Mouse (Mus musculus): ENCODE data around the gene Med13l. TPM values are rescaled to one million over a fixed set of nuclear protein-coding genes. Genes with fewer than 3 reads are reported as not detected.

Med13l gene
- polyA plus RNA-seq, 1 experiment from 2014 or later, result 17.1 TPM

GRCm38 (mm10) chr5:118635476-118636187 is 75.2 kb downstream of the Med13l start:
- Histone ChIP-seq H3K9me3 (no peaks in the 10 kb centered on the region), H3K4me2 (peak overlapping the region; percentile 15; the same call in 1 of the 2 replicates), H3K4me1 (replicated peaks) (peaks cover 44% of the 10 kb centered on the region), H3K4me3 (replicated peaks) (no peak overlapping the region), H3K9ac (replicated peaks) (peak overlapping the region; percentile 28), H3K27me3 (no peaks in the 10 kb centered on the region), H3K36me3 (no peaks in the 10 kb centered on the region), H3K27ac (peak overlapping the region; percentile 72)
- ATAC-seq (ENCODE audit: insufficient number of reproducible peaks, insufficient read depth, low FRiP score, low TSS enrichment, low read depth), result no peak
- WGBS, result 25% methylated on average over 11 of the region's 11 CpGs

DNA sequence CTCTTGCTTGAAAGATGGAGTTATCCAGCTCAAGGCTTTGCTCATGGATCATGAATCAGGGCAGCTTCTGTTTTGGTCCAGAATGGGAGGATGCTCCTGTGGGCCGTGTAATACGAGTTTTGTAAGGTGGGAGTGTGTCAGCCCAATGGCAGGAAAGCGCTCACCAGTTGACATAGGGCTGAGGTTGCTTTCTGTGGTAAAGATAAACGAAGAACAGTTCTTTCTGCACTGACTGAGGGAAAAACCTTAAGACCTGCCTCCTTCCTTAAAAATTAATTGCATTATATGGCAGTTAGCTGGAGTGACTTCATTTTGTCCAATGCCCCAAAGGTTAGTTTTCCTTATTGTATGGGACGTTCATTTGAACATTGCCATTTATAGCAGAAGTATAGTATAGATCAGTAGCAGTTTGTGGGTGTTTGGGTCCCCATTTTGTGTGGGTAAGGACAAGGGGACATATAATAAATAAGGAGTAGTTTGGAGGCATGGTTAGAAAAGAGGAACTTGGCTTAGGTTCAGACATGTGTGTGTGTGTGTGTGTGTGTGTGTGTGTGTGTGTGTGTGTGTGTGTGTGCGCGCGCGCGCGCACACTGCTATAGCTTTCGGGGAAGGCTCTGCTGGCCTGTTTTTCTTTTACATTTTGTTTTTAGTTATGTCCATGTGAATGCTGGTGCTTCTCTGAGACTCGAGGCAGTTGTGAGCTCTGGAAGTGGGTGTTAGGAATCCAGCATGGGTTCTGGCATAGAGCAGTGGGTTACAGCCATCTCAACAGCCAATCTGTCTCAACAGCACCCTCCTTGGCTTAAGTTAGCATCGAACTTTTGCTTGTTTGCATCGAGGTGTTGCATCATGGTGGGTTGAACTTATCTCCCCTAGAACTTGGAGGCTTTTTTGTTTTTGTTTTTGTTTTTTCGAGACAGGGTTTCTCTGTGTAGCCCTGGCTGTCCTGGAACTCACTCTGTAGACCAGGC is 76.2 kb downstream of the Med13l start:
- ATAC-seq (ENCODE audit: insufficient number of reproducible peaks, insufficient read depth, low FRiP score, low TSS enrichment, low read depth), result no peak
- Histone ChIP-seq H3K27me3 (no peaks in the 10 kb centered on the region), H3K9me3 (no peaks in the 10 kb centered on the region), H3K27ac (no peak overlapping the region), H3K4me1 (replicated peaks) (peaks cover 44% of the 10 kb centered on the region), H3K4me3 (replicated peaks) (no peak overlapping the region), H3K36me3 (no peaks in the 10 kb centered on the region), H3K4me2 (no peak overlapping the region), H3K9ac (replicated peaks) (no peak overlapping the region)
- 87% methylated on average over 16 of the region's 16 CpGs for WGBS

- H3K4me3 ChIP-seq (replicated peaks), result no peak overlapping the region
- peaks cover 50% of the 10 kb centered on the region for H3K4me1 ChIP-seq (replicated peaks)
- H3K4me2 ChIP-seq, result no peak overlapping the region
- WGBS, result 75% methylated on average over 4 of the region's 4 CpGs
- ATAC-seq (ENCODE audit: insufficient number of reproducible peaks, insufficient read depth, low FRiP score, low TSS enrichment, low read depth), result no peak
- H3K9me3 ChIP-seq, result no peaks in the 10 kb centered on the region
- no peaks in the 10 kb centered on the region for H3K36me3 ChIP-seq
- no peak overlapping the region for H3K9ac ChIP-seq (replicated peaks)
- no peak overlapping the region for H3K27ac ChIP-seq
- H3K27me3 ChIP-seq, result no peaks in the 10 kb centered on the region
These were observed 77.5 kb downstream of the Med13l start for GRCm38 (mm10) chr5:118637931-118638330.

GRCm38 (mm10) chr5:118638534-118639109 is 78.1 kb downstream of the Med13l start:
- no peaks in the 10 kb centered on the region for H3K27me3 ChIP-seq
- H3K27ac ChIP-seq, result no peak overlapping the region
- no peaks in the 10 kb centered on the region for H3K9me3 ChIP-seq
- no peak overlapping the region for H3K9ac ChIP-seq (replicated peaks)
- no peak overlapping the region for H3K4me3 ChIP-seq (replicated peaks)
- no peak for ATAC-seq (ENCODE audit: insufficient number of reproducible peaks, insufficient read depth, low FRiP score, low TSS enrichment, low read depth)
- H3K36me3 ChIP-seq, result no peaks in the 10 kb centered on the region
- H3K4me2 ChIP-seq, result no peak overlapping the region
- H3K4me1 ChIP-seq (replicated peaks), result peaks cover 51% of the 10 kb centered on the region
- 71% methylated on average over 9 of the region's 9 CpGs for WGBS

- ATAC-seq (ENCODE audit: insufficient number of reproducible peaks, insufficient read depth, low FRiP score, low TSS enrichment, low read depth), result no peak
- H3K4me2 ChIP-seq, result no peak overlapping the region
- no peak overlapping the region for H3K4me3 ChIP-seq (replicated peaks)
- H3K9ac ChIP-seq (replicated peaks), result no peak overlapping the region
- no peak overlapping the region for H3K27ac ChIP-seq
- peaks cover 51% of the 10 kb centered on the region for H3K4me1 ChIP-seq (replicated peaks)
- 46% methylated on average over 5 of the region's 5 CpGs for WGBS
- H3K36me3 ChIP-seq, result no peaks in the 10 kb centered on the region
- no peaks in the 10 kb centered on the region for H3K9me3 ChIP-seq
- H3K27me3 ChIP-seq, result no peaks in the 10 kb centered on the region
These were observed 78.7 kb downstream of the Med13l start for GRCm38 (mm10) chr5:118639117-118639707.

- H3K27ac ChIP-seq, result no peak overlapping the region
- no peaks in the 10 kb centered on the region for H3K9me3 ChIP-seq
- no peak overlapping the region for H3K4me3 ChIP-seq (replicated peaks)
- no peak overlapping the region for H3K4me2 ChIP-seq
- 81% methylated on average over 12 of the region's 12 CpGs for WGBS
- no peak overlapping the region for H3K9ac ChIP-seq (replicated peaks)
- H3K36me3 ChIP-seq, result no peaks in the 10 kb centered on the region
- H3K27me3 ChIP-seq, result no peaks in the 10 kb centered on the region
- H3K4me1 ChIP-seq (replicated peaks), result peaks cover 42% of the 10 kb centered on the region
- no peak for ATAC-seq (ENCODE audit: insufficient number of reproducible peaks, insufficient read depth, low FRiP score, low TSS enrichment, low read depth)
These were observed 83.6 kb downstream of the Med13l start for GRCm38 (mm10) chr5:118644041-118644440.

- Histone ChIP-seq H3K9ac (replicated peaks) (no peak overlapping the region), H3K4me2 (no peak overlapping the region), H3K36me3 (no peaks in the 10 kb centered on the region), H3K4me3 (replicated peaks) (no peak overlapping the region), H3K27ac (no peak overlapping the region), H3K27me3 (no peaks in the 10 kb centered on the region), H3K4me1 (replicated peaks) (peaks cover 42% of the 10 kb centered on the region), H3K9me3 (no peaks in the 10 kb centered on the region)
- WGBS, result 84% methylated on average over 8 of the region's 8 CpGs
- ATAC-seq (ENCODE audit: insufficient number of reproducible peaks, insufficient read depth, low FRiP score, low TSS enrichment, low read depth), result no peak
These were observed 84.0 kb downstream of the Med13l start for GRCm38 (mm10) chr5:118644511-118644910.

GRCm38 (mm10) chr5:118645196-118645805 is 84.8 kb downstream of the Med13l start:
- Histone ChIP-seq H3K27ac (no peak overlapping the region), H3K4me1 (replicated peaks) (peaks cover 38% of the 10 kb centered on the region), H3K4me2 (no peak overlapping the region), H3K27me3 (no peaks in the 10 kb centered on the region), H3K36me3 (no peaks in the 10 kb centered on the region), H3K9me3 (no peaks in the 10 kb centered on the region), H3K9ac (replicated peaks) (no peak overlapping the region), H3K4me3 (replicated peaks) (no peak overlapping the region)
- ATAC-seq (ENCODE audit: insufficient number of reproducible peaks, insufficient read depth, low FRiP score, low TSS enrichment, low read depth), result no peak
- 83% methylated on average over 10 of the region's 10 CpGs for WGBS

GRCm38 (mm10) chr5:118646897-118647296 is 86.4 kb downstream of the Med13l start:
- Histone ChIP-seq H3K4me3 (replicated peaks) (no peak overlapping the region), H3K9ac (replicated peaks) (no peak overlapping the region), H3K27me3 (no peaks in the 10 kb centered on the region), H3K9me3 (no peaks in the 10 kb centered on the region), H3K4me1 (replicated peaks) (peaks cover 51% of the 10 kb centered on the region), H3K36me3 (no peaks in the 10 kb centered on the region), H3K27ac (no peak overlapping the region), H3K4me2 (no peak overlapping the region)
- no peak for ATAC-seq (ENCODE audit: insufficient number of reproducible peaks, insufficient read depth, low FRiP score, low TSS enrichment, low read depth)
- WGBS, result 88% methylated on average over 5 of the region's 5 CpGs

DNA sequence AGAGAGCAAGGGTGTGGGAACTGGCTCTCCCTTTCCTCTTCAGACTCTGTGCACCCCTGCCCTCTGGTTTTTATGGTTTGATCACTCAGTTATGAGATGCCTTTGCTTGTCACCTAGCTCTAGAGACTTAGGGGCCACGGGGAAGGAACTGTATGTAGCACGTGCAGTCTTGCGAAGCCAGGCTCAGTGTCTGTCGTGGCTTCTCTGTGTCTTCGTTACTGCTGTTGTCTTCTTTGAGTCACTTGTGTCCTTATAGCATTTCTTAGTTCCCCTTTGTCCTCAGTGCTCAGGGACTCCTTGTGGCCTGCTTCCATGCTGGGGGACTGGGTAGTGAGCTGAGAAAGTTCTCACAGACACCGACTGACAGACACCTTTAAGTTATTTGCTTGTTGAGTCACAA is 86.9 kb downstream of the Med13l start:
- 71% methylated on average over 6 of the region's 6 CpGs for WGBS
- Histone ChIP-seq H3K36me3 (no peaks in the 10 kb centered on the region), H3K9ac (replicated peaks) (no peak overlapping the region), H3K27ac (no peak overlapping the region), H3K4me1 (replicated peaks) (peaks cover 56% of the 10 kb centered on the region), H3K4me3 (replicated peaks) (no peak overlapping the region), H3K9me3 (no peaks in the 10 kb centered on the region), H3K27me3 (no peaks in the 10 kb centered on the region), H3K4me2 (no peak overlapping the region)
- no peak for ATAC-seq (ENCODE audit: insufficient number of reproducible peaks, insufficient read depth, low FRiP score, low TSS enrichment, low read depth)

Measured in limb, embryonic 12.5 days (tissue).